Comparison of ENCODE assay signal across 12 mouse cellular contexts in genomic region chr15:78749855-78750254, GRCm38 (mm10). TPM values are rescaled to one million over a fixed set of nuclear protein-coding genes. Genes with fewer than 3 reads are reported as not detected.
DNase-seq lines count a peak whose midpoint lies in the region; ATAC-seq lines count a peak whose summit lies in the region.
"Had no signal": no experiment of that assay in that cellular context is flagged by ENCODE, and none has a peak within 500 bp of the region (broad histone marks: within the 10 kb centered on the region; RNA-seq: fewer than 3 reads in every experiment).

No protein-coding gene starts in this region.

- intact Hi-C loops in left cerebral cortex, postnatal 25 days (cut with DNase I): no loop called here
- intact Hi-C loops in gastrocnemius, postnatal 36 days (cut with DNase I): no loop called here

- ATAC-seq in embryonic facial prominence, embryonic 15.5 days (ENCODE audit: insufficient number of reproducible peaks, low FRiP score, low TSS enrichment, low read depth): 0 out of 2 replicates have a peak, but pooled peaks have one; percentile 40
- 0 out of 2 replicates have a peak, but pooled peaks have one; percentile 28 for ATAC-seq in limb, embryonic 13.5 days (ENCODE audit: low FRiP score, low read depth)

- H3K9ac ChIP-seq in embryonic facial prominence, embryonic 15.5 days: no peak overlapping the region
- H3K9ac ChIP-seq in limb, embryonic 13.5 days: no peak overlapping the region
- H3K9ac ChIP-seq: lung, embryonic 15.5 days had no signal

- peak; percentile 51 for DNase-seq in heart, postnatal 4 days
- DNase-seq in heart, adult 9 months (ENCODE audit: low spot score in 2 of 2): no peak
- peak; percentile 78 for DNase-seq in NIH3T3 (ENCODE audit: low read depth)
- DNase-seq in left cerebral cortex, postnatal 25 days (ENCODE audit: low spot score in 2 of 2): no peak
- DNase-seq in forebrain, embryonic 10.5 days (ENCODE audit: extremely low spot score, low spot score): no peak
- DNase-seq in gastrocnemius, postnatal 36 days: no peak
- DNase-seq: gastrocnemius, adult 2 months; heart, postnatal 36 days; right cerebral cortex, postnatal 25 days had no signal

- H3K36me3 ChIP-seq in embryonic facial prominence, embryonic 15.5 days: no peaks in the 10 kb centered on the region
- no peaks in the 10 kb centered on the region for H3K36me3 ChIP-seq in limb, embryonic 13.5 days
- peaks cover 1% of the 10 kb centered on the region; the same call in 1 of the 2 replicates for H3K36me3 ChIP-seq in forebrain, embryonic 10.5 days (replicated peaks)
- H3K36me3 ChIP-seq: lung, embryonic 15.5 days had no signal

- no peak overlapping the region for H3K27ac ChIP-seq in embryonic facial prominence, embryonic 15.5 days (replicated peaks)
- H3K27ac ChIP-seq in limb, embryonic 13.5 days: no peak overlapping the region
- no peak overlapping the region for H3K27ac ChIP-seq in forebrain, embryonic 10.5 days
- H3K27ac ChIP-seq: gastrocnemius, adult 2 months; lung, embryonic 15.5 days had no signal

- no peak overlapping the region for H3K4me3 ChIP-seq in embryonic facial prominence, embryonic 15.5 days (replicated peaks)
- no peak overlapping the region for H3K4me3 ChIP-seq in limb, embryonic 13.5 days
- no peak overlapping the region for H3K4me3 ChIP-seq in forebrain, embryonic 10.5 days
- H3K4me3 ChIP-seq: gastrocnemius, adult 2 months; lung, embryonic 15.5 days had no signal

- no peaks in the 10 kb centered on the region for H3K9me3 ChIP-seq in embryonic facial prominence, embryonic 15.5 days (replicated peaks)
- H3K9me3 ChIP-seq in limb, embryonic 13.5 days: no peaks in the 10 kb centered on the region
- H3K9me3 ChIP-seq in forebrain, embryonic 10.5 days: no peaks in the 10 kb centered on the region
- H3K9me3 ChIP-seq: lung, embryonic 15.5 days had no signal

- no peaks in the 10 kb centered on the region for H3K27me3 ChIP-seq in embryonic facial prominence, embryonic 15.5 days
- H3K27me3 ChIP-seq in limb, embryonic 13.5 days: no peaks in the 10 kb centered on the region
- no peaks in the 10 kb centered on the region for H3K27me3 ChIP-seq in forebrain, embryonic 10.5 days (ENCODE audit: poor library complexity, severe bottlenecking)
- H3K27me3 ChIP-seq: lung, embryonic 15.5 days had no signal

- no peak overlapping the region for H3K4me2 ChIP-seq in embryonic facial prominence, embryonic 15.5 days (replicated peaks)
- H3K4me2 ChIP-seq in limb, embryonic 13.5 days (replicated peaks): no peak overlapping the region
- H3K4me2 ChIP-seq: lung, embryonic 15.5 days had no signal

- H3K4me1 ChIP-seq in embryonic facial prominence, embryonic 15.5 days: no peaks in the 10 kb centered on the region
- no peaks in the 10 kb centered on the region for H3K4me1 ChIP-seq in limb, embryonic 13.5 days
- H3K4me1 ChIP-seq in forebrain, embryonic 10.5 days: peaks cover 27% of the 10 kb centered on the region
- H3K4me1 ChIP-seq: lung, embryonic 15.5 days had no signal

- 42% methylated on average over 5 of the region's 5 CpGs for WGBS in embryonic facial prominence, embryonic 15.5 days
- 41% methylated on average over 5 of the region's 5 CpGs for WGBS in limb, embryonic 13.5 days
- 63% methylated on average over 5 of the region's 5 CpGs for WGBS in forebrain, embryonic 10.5 days

RNA-seq across cellular contexts. Expression of gene Mfng, which starts 23.4 kb away (rescaled TPM):
- 10 to 100 TPM; 17.6 to 18.1 TPM for total RNA-seq in heart, postnatal 4 days (2021)
- polyA plus RNA-seq in embryonic facial prominence, embryonic 15.5 days (2015; fragmentation: Nextera tagmentation; extraction: Ambion mirVana): 21.3 and 22.8 TPM in 2 replicates
- polyA plus RNA-seq in limb, embryonic 13.5 days (2015; fragmentation: Nextera tagmentation; extraction: Ambion mirVana): 14.1 and 15.0 TPM in 2 replicates
- total RNA-seq in left cerebral cortex, postnatal 25 days (2021): 1 to 10 TPM; 6.0 to 6.1 TPM
- polyA plus RNA-seq in forebrain, embryonic 10.5 days (2016; fragmentation: Nextera tagmentation; extraction: Ambion mirVana): 71.1 and 83.6 TPM in 2 replicates
- total RNA-seq in gastrocnemius, postnatal 36 days (2021): 1 to 10 TPM; 3.3 TPM

RNA-seq across cellular contexts. Expression of gene Elfn2, which starts 31.3 kb away (rescaled TPM):
- 1 to 10 TPM in 1 of 2 experiments, under 1 TPM in 1; 0.95 to 1.3 TPM for total RNA-seq in heart, postnatal 4 days (2021)
- 0.09 and 0.21 TPM in 2 replicates for polyA plus RNA-seq in embryonic facial prominence, embryonic 15.5 days (2015; fragmentation: Nextera tagmentation; extraction: Ambion mirVana)
- polyA plus RNA-seq in limb, embryonic 13.5 days (2015; fragmentation: Nextera tagmentation; extraction: Ambion mirVana): 0.05 and 0.11 TPM in 2 replicates
- total RNA-seq in left cerebral cortex, postnatal 25 days (2021): 100 to 1,000 TPM; 137 to 153 TPM
- 0.05 and 0.15 TPM in 2 replicates for polyA plus RNA-seq in forebrain, embryonic 10.5 days (2016; fragmentation: Nextera tagmentation; extraction: Ambion mirVana)
- total RNA-seq in gastrocnemius, postnatal 36 days (2021): under 1 TPM; 0.02 to 0.08 TPM

RNA-seq across cellular contexts. Expression of gene Card10, which starts 53.0 kb away (rescaled TPM):
- total RNA-seq in heart, postnatal 4 days (2021): 10 to 100 TPM; 15.9 to 18.8 TPM
- 4.3 TPM in 2 replicates for polyA plus RNA-seq in embryonic facial prominence, embryonic 15.5 days (2015; fragmentation: Nextera tagmentation; extraction: Ambion mirVana)
- 3.0 TPM in 2 replicates for polyA plus RNA-seq in limb, embryonic 13.5 days (2015; fragmentation: Nextera tagmentation; extraction: Ambion mirVana)
- 1 to 10 TPM; 3.9 to 4.2 TPM for total RNA-seq in left cerebral cortex, postnatal 25 days (2021)
- 2.4 and 2.6 TPM in 2 replicates for polyA plus RNA-seq in forebrain, embryonic 10.5 days (2016; fragmentation: Nextera tagmentation; extraction: Ambion mirVana)
- 1 to 10 TPM; 5.6 to 6.6 TPM for total RNA-seq in gastrocnemius, postnatal 36 days (2021)

Comparison
In these comparisons a context has a peak if more than half of its experiments do, and no peak if none do; other contexts are left out.
1. DNase-seq: peak in heart, postnatal 4 days (single experiment) and NIH3T3 (single experiment); none in heart, adult 9 months (0 of 2), left cerebral cortex, postnatal 25 days (0 of 2), forebrain, embryonic 10.5 days (single experiment) and gastrocnemius, postnatal 36 days (0 of 2).
2. RNA of gene Elfn2, which starts 31.3 kb away (total RNA-seq): 137 to 153 TPM in left cerebral cortex, postnatal 25 days; 0.95 to 1.3 TPM in heart, postnatal 4 days and 0.02 to 0.08 TPM in gastrocnemius, postnatal 36 days; every median in the first group is over 10 times any median in the second.